Mouse (Mus musculus) forebrain, postnatal 0 days (tissue): ENCODE results near the gene Olfr420. TPM values are rescaled to one million over a fixed set of nuclear protein-coding genes. Genes with fewer than 3 reads are reported as not detected.

Experiments used
- ATAC-seq: fragments of 200-750 bp; cut with Nextera tagmentation; 2 replicates; pipeline ENCODE4 v1.8.0; 2017; ENCODE audit warnings: mild to moderate bottlenecking, moderate library complexity
- DNase-seq: peaks from one replicate; pipeline ENCODE4 v3.0.0-alpha.2; 2015
- H3K27ac ChIP-seq: fragments of 300-500 bp; sonication (generic); 2 replicates; pipeline ENCODE4 v1.5.1; 2014; ENCODE audit warnings: low read depth, mild to moderate bottlenecking, antibody characterized with exemption, low read length, moderate library complexity, mixed read lengths
- H3K27me3 ChIP-seq: fragments of 300-500 bp; sonication (generic); 2 replicates; pipeline ENCODE4 v1.6.1; 2014; ENCODE audit warnings: mild to moderate bottlenecking, low read length, mixed read lengths; ENCODE audit not compliant: insufficient read depth
- H3K36me3 ChIP-seq: fragments of 300-500 bp; sonication (generic); 2 replicates; pipeline ENCODE4 v1.6.1; 2014; ENCODE audit warnings: mild to moderate bottlenecking, moderate library complexity; ENCODE audit not compliant: insufficient read depth
- H3K4me1 ChIP-seq: fragments of 300-500 bp; sonication (generic); 2 replicates; pipeline ENCODE4 v1.6.1; 2014; ENCODE audit warnings: antibody characterized with exemption; ENCODE audit not compliant: insufficient read depth
- H3K4me2 ChIP-seq: fragments of 300-500 bp; sonication (generic); 2 replicates; pipeline ENCODE4 v1.6.1; 2014; ENCODE audit warnings: low read depth, mild to moderate bottlenecking, moderate library complexity
- H3K4me3 ChIP-seq: fragments of 300-500 bp; sonication (generic); 2 replicates; pipeline ENCODE4 v1.5.1; 2014; ENCODE audit warnings: low read depth, low read length, mixed read lengths
- H3K9ac ChIP-seq: fragments of 300-500 bp; sonication (generic); 2 replicates; pipeline ENCODE4 v1.6.1; 2014; ENCODE audit warnings: mild to moderate bottlenecking
- H3K9me3 ChIP-seq: fragments of 300-500 bp; sonication (generic); 2 replicates; pipeline ENCODE4 v1.6.1; 2016; ENCODE audit warnings: low read length
- CTCF ChIP-seq: sonication (generic); IDR thresholded peaks from 2 replicates; pipeline ENCODE4 v1.5.1; 2016; ENCODE audit warnings: antibody characterized with exemption, control low read depth, low read depth
- WGBS: fragments of 180-500 bp; shearing (Covaris S2); extraction: QIAGEN DNeasy Blood & Tissue Kit; methylation state at CpG from one replicate; pipeline ENCODE4 v1.1.7; 2014; 5-methylcytosine and 5-hydroxymethylcytosine counted together
- polyA plus RNA-seq: library from polyadenylated mRNA; unstranded; fragments of >200 nt; fragmentation: Nextera tagmentation; extraction: Ambion mirVana; gene quantifications from 2 replicates; pipeline ENCODE4 v1.2.1, GENCODE M21; 2015
- total RNA-seq: library from RNA; depleted of rRNA; stranded (reverse); fragments of >200 nt; gene quantifications from 2 replicates; pipeline ENCODE4 v1.2.3, GENCODE M21; 2014; rRNA removed

Olfr420 gene
- total and polyA plus RNA-seq, 2 experiments from 2014 or later: not detected

DNA sequence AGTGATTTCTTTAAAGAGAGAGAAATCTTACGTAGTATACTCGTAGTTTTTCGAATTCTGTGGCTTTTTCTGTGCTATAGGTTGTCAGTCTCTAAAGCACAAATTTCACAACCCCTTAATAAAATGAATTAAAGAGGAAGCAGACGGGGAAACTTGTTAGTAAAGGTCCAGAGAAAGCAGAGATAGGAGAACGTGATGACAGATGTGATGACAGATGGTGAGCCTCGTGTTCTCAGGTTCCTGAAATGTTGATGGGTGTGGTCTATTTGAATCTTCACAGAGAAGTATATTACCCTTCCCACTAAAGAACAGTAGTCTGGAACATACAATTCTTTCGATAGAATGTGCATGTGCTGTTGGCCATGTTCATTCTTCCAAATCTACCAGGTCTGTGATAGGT, 49.3 kb downstream of the Olfr420 start:
- no peak overlapping the region for H3K4me2 ChIP-seq
- DNase-seq: no peak
- H3K4me1 ChIP-seq: no peaks in the 10 kb centered on the region
- H3K4me3 ChIP-seq: no peak overlapping the region
- H3K36me3 ChIP-seq: no peaks in the 10 kb centered on the region
- WGBS: 80% methylated on average over 7 of the region's 7 CpGs
- no peaks in the 10 kb centered on the region for H3K9me3 ChIP-seq
- H3K9ac ChIP-seq: no peak overlapping the region
- H3K27ac ChIP-seq: no peak overlapping the region
- TF ChIP-seq CTCF: no peak
- no peak for ATAC-seq
- H3K27me3 ChIP-seq: no peaks in the 10 kb centered on the region

Other genes with a start within 250 kb of the Olfr420 start
- gene Ifi211, start 242.6 kb upstream of the Olfr420 start, total RNA-seq: 0.43 TPM in 1 of 2 replicates, not detected in the other
- 0.35 and 0.48 TPM in 2 replicates for gene Ifi211, start 242.6 kb upstream of the Olfr420 start, polyA plus RNA-seq
- gene Mndal, start 213.1 kb upstream of the Olfr420 start, total RNA-seq: 3.1 and 4.3 TPM in 2 replicates
- gene Mndal, start 213.1 kb upstream of the Olfr420 start, polyA plus RNA-seq: 4.8 and 5.9 TPM in 2 replicates
- gene Ifi203, start 213.0 kb upstream of the Olfr420 start, total RNA-seq: 1.6 and 3.4 TPM in 2 replicates
- gene Ifi203, start 213.0 kb upstream of the Olfr420 start, polyA plus RNA-seq: 2.3 and 2.9 TPM in 2 replicates
- not detected in 2 replicates for gene Ifi202b, start 172.9 kb upstream of the Olfr420 start, total RNA-seq
- gene Ifi202b, start 172.9 kb upstream of the Olfr420 start, polyA plus RNA-seq: not detected in 2 replicates
- gene Ifi205, start 123.8 kb upstream of the Olfr420 start, total RNA-seq: 0.08 TPM in 1 of 2 replicates, not detected in the other
- gene Ifi205, start 123.8 kb upstream of the Olfr420 start, polyA plus RNA-seq: not detected in 2 replicates
- not detected in 2 replicates for gene Olfr433, start 114.9 kb upstream of the Olfr420 start, total RNA-seq
- not detected in 2 replicates for gene Olfr433, start 114.9 kb upstream of the Olfr420 start, polyA plus RNA-seq
- not detected in 2 replicates for gene Olfr432, start 106.4 kb upstream of the Olfr420 start, total RNA-seq
- gene Olfr432, start 106.4 kb upstream of the Olfr420 start, polyA plus RNA-seq: not detected in 2 replicates
- not detected in 2 replicates for gene Olfr430, start 89.0 kb upstream of the Olfr420 start, total RNA-seq
- not detected in 2 replicates for gene Olfr430, start 89.0 kb upstream of the Olfr420 start, polyA plus RNA-seq
- not detected in 2 replicates for gene Olfr429, start 71.3 kb upstream of the Olfr420 start, total RNA-seq
- not detected in 2 replicates for gene Olfr429, start 71.3 kb upstream of the Olfr420 start, polyA plus RNA-seq
- not detected in 2 replicates for gene Olfr427, start 58.7 kb upstream of the Olfr420 start, total RNA-seq
- gene Olfr427, start 58.7 kb upstream of the Olfr420 start, polyA plus RNA-seq: not detected in 2 replicates
- gene Olfr231, start 34.5 kb upstream of the Olfr420 start, total RNA-seq: not detected in 2 replicates
- not detected in 2 replicates for gene Olfr231, start 34.5 kb upstream of the Olfr420 start, polyA plus RNA-seq
- not detected in 2 replicates for gene Olfr424, start 24.1 kb upstream of the Olfr420 start, total RNA-seq
- not detected in 2 replicates for gene Olfr424, start 24.1 kb upstream of the Olfr420 start, polyA plus RNA-seq
- gene Spta1, start 17.1 kb downstream of the Olfr420 start, total RNA-seq: 0.08 and 0.14 TPM in 2 replicates
- gene Spta1, start 17.1 kb downstream of the Olfr420 start, polyA plus RNA-seq: 0.02 and 0.03 TPM in 2 replicates
- gene Olfr419, start 96.4 kb downstream of the Olfr420 start, total RNA-seq: not detected in 2 replicates
- not detected in 2 replicates for gene Olfr419, start 96.4 kb downstream of the Olfr420 start, polyA plus RNA-seq
- gene Mptx1, start 174.9 kb downstream of the Olfr420 start, total RNA-seq: not detected in 2 replicates
- not detected in 2 replicates for gene Mptx1, start 174.9 kb downstream of the Olfr420 start, polyA plus RNA-seq
- gene Olfr417, start 209.5 kb downstream of the Olfr420 start, total RNA-seq: not detected in 2 replicates
- gene Olfr417, start 209.5 kb downstream of the Olfr420 start, polyA plus RNA-seq: not detected in 2 replicates
- gene Olfr248, start 235.4 kb downstream of the Olfr420 start, total RNA-seq: not detected in 2 replicates
- not detected in 2 replicates for gene Olfr248, start 235.4 kb downstream of the Olfr420 start, polyA plus RNA-seq